Mouse (Mus musculus) bone marrow, adult 2 months (tissue): ENCODE measurements at regions not wholly inside any gene's neighbourhood (a gene's known extent, or its start where the extent isn't known, plus 50 kb on each side); places are given as distances from the start of the nearest gene placed in this dataset.

Source experiments
- H3K27ac ChIP-seq: fragments of 200-500 bp; 2 replicates; pipeline ENCODE4 v1.5.1; 2012; ENCODE audit warnings: low read depth, mild to moderate bottlenecking, control low read depth, inconsistent platforms, low read length; ENCODE audit not compliant: control insufficient read depth, poor library complexity, insufficient read depth
- H3K4me1 ChIP-seq: fragments of 200-500 bp; 2 replicates; pipeline ENCODE4 v1.6.1; 2011; ENCODE audit warnings: low read length; ENCODE audit not compliant: control insufficient read depth, insufficient read depth
- H3K4me3 ChIP-seq: fragments of 200-500 bp; replicated peaks from 2 replicates; pipeline ENCODE3; 2011; ENCODE audit warnings: mild to moderate bottlenecking, low read depth, low read length, control low read depth; ENCODE audit not compliant: control insufficient read depth
- CTCF ChIP-seq: fragments of 200-500 bp; IDR thresholded peaks from 2 replicates; pipeline ENCODE4 v1.5.1; 2011; ENCODE audit warnings: low read length, control low read depth; ENCODE audit not compliant: control insufficient read depth, insufficient read depth
- POLR2A ChIP-seq: fragments of 200-500 bp; IDR thresholded peaks from 2 replicates; pipeline ENCODE4 v1.6.1; 2011; ENCODE audit warnings: low read depth, mild to moderate bottlenecking, control low read depth, low read length, borderline replicate concordance; ENCODE audit not compliant: control insufficient read depth
- WGBS: fragments of 180-500 bp; shearing (Covaris S2); methylation state at CpG from one replicate; pipeline ENCODE4 v1.1.7; 2018; 5-methylcytosine and 5-hydroxymethylcytosine counted together

GRCm38 (mm10) chr10:126385644-126386043 lies 419.7 kb downstream of the Lrig3 start:
- Histone ChIP-seq H3K4me3 (no peak overlapping the region), H3K4me1 (no peaks in the 10 kb centered on the region), H3K27ac (no peak overlapping the region)
- TF ChIP-seq POLR2A (no peak), CTCF (no peak)
- WGBS = 87% methylated on average over 6 of the region's 6 CpGs

DNA sequence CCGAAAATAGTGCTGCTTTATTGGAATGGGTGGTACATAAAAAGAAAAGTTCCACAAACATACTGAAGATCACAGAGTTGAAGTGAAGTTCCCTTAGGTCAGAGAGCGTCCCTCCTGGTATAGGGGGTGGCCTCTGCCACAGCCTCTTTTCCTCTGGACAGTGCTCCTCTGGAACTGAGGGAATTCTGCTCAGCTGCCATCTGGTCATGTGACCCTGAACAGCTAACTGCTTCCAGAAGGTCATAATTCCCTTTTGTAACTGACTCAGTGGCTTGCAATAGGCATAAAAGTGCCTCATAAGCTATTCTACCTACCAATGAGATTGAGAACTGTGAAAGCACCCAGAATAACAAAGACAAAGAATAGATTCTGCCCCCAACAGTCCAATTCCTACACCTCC lies 414.4 kb downstream of the Lrig3 start:
- Histone ChIP-seq H3K4me1 (no peaks in the 10 kb centered on the region), H3K4me3 (no peak overlapping the region), H3K27ac (no peak overlapping the region)
- no peak for TF ChIP-seq CTCF
- no peak for TF ChIP-seq POLR2A
- WGBS = 85% methylated on average over 2 of the region's 2 CpGs

DNA sequence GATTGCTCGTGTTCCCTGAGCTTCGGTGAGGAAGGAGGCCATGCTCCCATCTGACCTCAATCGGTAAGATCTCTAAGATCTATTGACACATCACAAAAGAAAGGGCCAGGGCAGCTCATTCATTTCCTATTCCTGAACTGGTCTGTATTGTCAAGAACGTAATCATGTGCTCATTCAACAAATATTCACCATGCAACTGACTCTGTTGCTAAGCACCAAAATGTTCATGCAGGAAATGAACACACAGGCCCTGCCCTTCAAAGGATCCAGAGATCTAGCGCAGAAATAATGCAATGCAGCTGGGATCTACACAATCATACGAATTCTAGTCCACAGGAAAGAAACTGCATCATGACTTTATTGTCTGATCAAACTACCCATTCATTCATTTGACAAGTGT lies 413.3 kb downstream of the Lrig3 start:
- TF ChIP-seq POLR2A (no peak), CTCF (no peak)
- WGBS = 49% methylated on average over 6 of the region's 6 CpGs
- no peak overlapping the region for H3K27ac ChIP-seq
- no peaks in the 10 kb centered on the region for H3K4me1 ChIP-seq
- no peak overlapping the region for H3K4me3 ChIP-seq

GRCm38 (mm10) chr10:126373906-126374305 lies 407.9 kb downstream of the Lrig3 start:
- no peak overlapping the region for H3K4me3 ChIP-seq
- H3K27ac ChIP-seq = no peak overlapping the region
- 72% methylated on average over 6 of the region's 6 CpGs for WGBS
- no peaks in the 10 kb centered on the region for H3K4me1 ChIP-seq
- TF ChIP-seq POLR2A (no peak), CTCF (no peak)

GRCm38 (mm10) chr10:126371881-126372280 lies 405.9 kb downstream of the Lrig3 start:
- TF ChIP-seq CTCF = no peak
- TF ChIP-seq POLR2A = no peak
- Histone ChIP-seq H3K4me3 (no peak overlapping the region), H3K27ac (no peak overlapping the region), H3K4me1 (no peaks in the 10 kb centered on the region)
- WGBS = 82% methylated on average over 6 of the region's 6 CpGs

- TF ChIP-seq CTCF = no peak
- no peak overlapping the region for H3K4me3 ChIP-seq
- H3K27ac ChIP-seq = no peak overlapping the region
- 73% methylated on average over 11 of the region's 11 CpGs for WGBS
- H3K4me1 ChIP-seq = no peaks in the 10 kb centered on the region
Measured at GRCm38 (mm10) chr10:126349076-126349475, 383.1 kb downstream of the Lrig3 start.

- TF ChIP-seq POLR2A (no peak), CTCF (no peak)
- Histone ChIP-seq H3K27ac (no peak overlapping the region), H3K4me1 (no peaks in the 10 kb centered on the region), H3K4me3 (no peak overlapping the region)
- 65% methylated on average over 4 of the region's 4 CpGs for WGBS
Measured at GRCm38 (mm10) chr10:126337426-126337825, 371.5 kb downstream of the Lrig3 start.

- Histone ChIP-seq H3K27ac (no peak overlapping the region), H3K4me3 (no peak overlapping the region), H3K4me1 (no peaks in the 10 kb centered on the region)
- TF ChIP-seq POLR2A = no peak
- TF ChIP-seq CTCF = no peak
- 85% methylated on average over 5 of the region's 5 CpGs for WGBS
Measured at GRCm38 (mm10) chr10:126333786-126334185, 367.8 kb downstream of the Lrig3 start.

DNA sequence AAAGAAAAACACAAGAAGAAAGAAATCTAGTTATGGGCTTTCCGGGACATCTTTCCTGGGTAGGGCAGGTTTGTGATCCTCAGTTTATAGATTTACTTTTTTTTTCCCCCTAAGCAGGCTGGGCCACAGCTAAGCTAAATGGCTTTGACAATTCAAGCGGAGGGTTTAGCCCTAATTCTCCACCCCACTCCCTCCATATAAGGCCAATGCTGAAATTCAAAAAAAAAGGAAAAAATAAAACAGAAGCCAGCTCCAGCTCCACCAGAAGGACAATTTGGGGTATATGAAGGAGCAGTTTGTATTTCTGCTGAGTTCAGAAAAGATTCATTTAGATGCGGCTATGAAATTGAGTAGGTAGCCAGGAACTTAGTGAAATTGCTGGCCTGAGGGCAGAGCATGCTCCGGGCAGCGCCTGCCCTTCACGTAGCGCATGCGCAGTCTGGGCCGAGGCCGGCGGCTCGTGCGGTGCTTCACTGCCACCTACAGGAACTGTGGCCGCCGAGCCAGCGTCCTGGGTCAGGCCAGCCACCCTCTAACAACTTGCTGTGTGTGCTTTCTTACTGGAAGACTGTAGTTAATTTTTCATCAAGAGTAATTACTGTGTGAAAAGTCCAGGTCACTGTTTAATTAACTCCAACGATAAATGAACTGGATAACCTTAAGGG lies 364.5 kb downstream of the Lrig3 start:
- H3K27ac ChIP-seq = no peak overlapping the region
- peak; percentile 59 for TF ChIP-seq CTCF
- no peak for TF ChIP-seq POLR2A
- WGBS = 8% methylated on average over 17 of the region's 17 CpGs
- no peak overlapping the region for H3K4me3 ChIP-seq
- no peaks in the 10 kb centered on the region for H3K4me1 ChIP-seq
